Mouse (Mus musculus): ENCODE measurements around the gene Krtap1-5. TPM values are rescaled to one million over a fixed set of nuclear protein-coding genes. Genes with fewer than 3 reads are reported as not detected.
"Not testable (repeated sequence)": the region's sequence is repeated elsewhere in the genome, so short reads cannot be mapped to it uniquely, and the experiment has no call there.

Krtap1-5 gene
- total RNA-seq (2021) = not detected
- long read RNA-seq, experiment 1 = 0 reads
- long read RNA-seq, experiment 2 = 0 reads

- Histone ChIP-seq H3K4me3 (no peak within 1 kb of the TSS), H3K27ac (no peak within 1 kb of the TSS)
- no peak for TF ChIP-seq CTCF (conservative IDR thresholded peaks at IDR 0.05)
- DNase-seq (ENCODE audit: low spot score in 2 of 2) = no peak
These were observed at the start of gene Krtap1-5 for GRCm38 (mm10) chr11:99580636-99581035. Krtap1-5 (minus strand) TSS chr11:99581016.

DNA sequence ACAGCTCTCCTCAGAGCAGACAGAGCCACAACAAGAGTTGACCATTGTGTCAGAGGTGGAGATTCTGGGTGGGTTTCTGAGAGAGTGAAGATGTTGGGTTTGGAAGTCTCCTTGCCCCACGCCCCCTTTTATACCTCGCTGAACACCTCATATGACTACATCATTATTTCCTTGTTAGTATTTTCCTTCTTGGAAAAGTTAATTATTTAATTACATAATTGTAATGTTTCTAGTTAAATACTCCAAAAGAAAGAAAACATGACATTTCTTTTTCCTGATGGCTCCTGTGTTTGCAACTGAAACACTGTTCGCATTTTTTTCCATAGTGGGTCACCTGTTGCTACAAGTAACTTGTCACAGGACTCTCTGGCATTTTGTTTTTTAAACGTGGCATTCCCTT lies 47.3 kb upstream of the Krtap1-5 start, which contains the start of gene Krtap4-1:
Gene Krtap4-1, minus strand, starts transcription at position 101 of the 400 bp plus-strand sequence.
- no peak for DNase-seq (ENCODE audit: low spot score in 2 of 2)
- Histone ChIP-seq H3K4me3 (no peak within 1 kb of the TSS), H3K27ac (no peak within 1 kb of the TSS)
- no peak for TF ChIP-seq CTCF (conservative IDR thresholded peaks at IDR 0.05)

- no peak for DNase-seq (ENCODE audit: low spot score in 2 of 2)
- no peak within 1 kb of the TSS for H3K4me3 ChIP-seq
- no peak within 1 kb of the TSS for H3K27ac ChIP-seq
- no peak for TF ChIP-seq CTCF (conservative IDR thresholded peaks at IDR 0.05)
These were observed 39.5 kb upstream of the Krtap1-5 start, which contains the start of gene Gm11562 for GRCm38 (mm10) chr11:99620335-99620734. Gm11562 (minus strand) TSS chr11:99620435.

DNA sequence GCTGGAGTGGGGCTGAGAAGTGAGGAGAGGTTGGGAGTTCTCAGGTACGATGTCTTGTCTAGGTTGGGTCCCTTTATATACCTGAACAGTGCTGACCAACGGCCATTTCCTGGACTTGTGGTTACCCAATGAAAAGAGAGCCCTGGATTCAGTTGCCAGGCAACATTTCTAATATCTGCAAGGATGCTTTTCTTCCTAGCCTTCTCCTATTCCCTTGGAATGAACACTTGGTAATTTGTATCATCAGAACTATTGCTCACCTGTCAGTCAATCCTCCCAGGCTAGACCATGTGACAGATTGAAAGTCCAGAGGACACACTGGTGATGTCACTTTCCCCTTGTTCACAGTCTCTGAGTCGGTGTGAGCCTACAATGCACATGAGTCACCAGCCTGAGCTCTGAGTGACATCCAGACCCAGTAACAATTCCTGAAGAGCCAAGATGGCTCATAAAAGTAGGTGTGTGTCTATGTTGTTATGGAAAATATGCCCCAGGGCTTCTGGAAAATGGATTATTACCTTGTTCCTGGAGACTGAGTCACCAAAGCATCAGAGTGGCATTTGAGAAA lies 34.1 kb upstream of the Krtap1-5 start, which contains the start of gene Krtap2-4:
Gene Krtap2-4, minus strand, starts transcription at position 51 of the 568 bp plus-strand sequence.
- no peak for TF ChIP-seq CTCF (conservative IDR thresholded peaks at IDR 0.05)
- no peak for DNase-seq (ENCODE audit: low spot score in 2 of 2)

DNA sequence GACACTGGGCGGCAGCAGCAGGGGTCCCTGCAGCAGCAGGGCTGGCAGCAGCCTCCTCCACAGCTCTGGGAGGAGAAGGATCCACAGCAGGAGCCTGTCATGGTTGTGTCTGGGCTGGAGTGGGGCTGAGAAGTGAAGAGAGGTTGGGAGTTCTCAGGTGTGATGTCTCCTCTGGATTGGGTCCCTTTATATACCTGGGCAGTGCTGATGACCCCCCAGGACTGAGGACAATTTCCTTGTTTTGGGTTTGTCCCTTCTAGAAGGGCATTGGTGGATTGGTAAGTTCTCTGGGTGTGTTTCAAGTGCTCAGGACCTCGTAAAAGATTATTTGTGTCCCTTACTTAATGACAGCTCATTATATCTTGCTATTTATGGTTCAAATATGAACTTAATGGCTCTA lies 29.3 kb upstream of the Krtap1-5 start, which contains the start of gene Gm11937:
Gene Gm11937, minus strand, starts transcription at position 101 of the 400 bp plus-strand sequence.
- not testable (repeated sequence) for H3K4me3 ChIP-seq; DNase-seq (ENCODE audit: low spot score in 2 of 2)
- peak within 1 kb of the TSS; percentile 50 for H3K27ac ChIP-seq

More for the DNA sequence above, 34.1 kb upstream of the Krtap1-5 start, which contains the start of gene Krtap2-4:
- Histone ChIP-seq H3K27ac (no peak within 1 kb of the TSS), H3K4me3 (no peak within 1 kb of the TSS)

- peak; percentile 28 to 34 for DNase-seq (ENCODE audit: low spot score in 2 of 2)
- no peak for TF ChIP-seq CTCF (conservative IDR thresholded peaks at IDR 0.05)
- H3K4me3 ChIP-seq = no peak overlapping the region
- peak overlapping the region; percentile 50 for H3K27ac ChIP-seq
These were observed 28.3 kb upstream of the Krtap1-5 start for GRCm38 (mm10) chr11:99609126-99609525.

- not testable (repeated sequence) for DNase-seq (ENCODE audit: low spot score in 2 of 2); H3K4me3 ChIP-seq; H3K27ac ChIP-seq
These were observed 22.4 kb upstream of the Krtap1-5 start, which contains the start of gene Gm11938 for GRCm38 (mm10) chr11:99603208-99603607. Gm11938 (minus strand) TSS chr11:99603308.

- not testable (repeated sequence) for H3K4me3 ChIP-seq; H3K27ac ChIP-seq; DNase-seq (ENCODE audit: low spot score in 2 of 2)
These were observed 16.9 kb upstream of the Krtap1-5 start, which contains the start of gene Krtap9-3 for GRCm38 (mm10) chr11:99597742-99598141. Krtap9-3 (minus strand) TSS chr11:99598105.

DNA sequence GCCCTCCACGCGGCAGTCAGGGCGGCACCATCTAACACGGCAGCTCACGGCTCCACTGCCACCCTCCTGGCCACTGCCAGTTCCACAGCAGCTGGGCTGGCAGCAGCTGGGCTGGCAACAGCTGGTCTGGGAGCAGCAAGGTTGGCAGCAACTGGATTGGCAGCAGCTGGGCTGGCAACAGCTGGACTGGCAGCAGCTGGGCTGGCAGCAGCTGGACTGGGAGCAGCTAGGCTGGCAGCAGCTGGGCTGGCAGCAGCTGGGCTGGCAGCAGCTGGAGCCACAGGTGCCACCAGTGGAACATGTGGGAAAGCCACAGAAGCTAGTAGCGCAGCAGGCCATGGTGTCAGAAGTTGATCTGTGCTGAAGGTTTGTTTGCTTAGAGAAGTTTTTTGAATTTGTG lies 10.2 kb upstream of the Krtap1-5 start, which contains the start of gene Krtap1-3:
Gene Krtap1-3, minus strand, starts transcription at position 359 of the 400 bp plus-strand sequence.
- Histone ChIP-seq H3K27ac (no peak within 1 kb of the TSS), H3K4me3 (no peak within 1 kb of the TSS)
- no peak for DNase-seq (ENCODE audit: low spot score in 2 of 2)
- no peak for TF ChIP-seq CTCF (conservative IDR thresholded peaks at IDR 0.05)

GRCm38 (mm10) chr11:99585096-99585495 lies 4.3 kb upstream of the Krtap1-5 start:
- DNase-seq (ENCODE audit: low spot score in 2 of 2) = peak; percentile 59 to 64
- no peak for TF ChIP-seq CTCF (conservative IDR thresholded peaks at IDR 0.05)
- H3K27ac ChIP-seq = peak overlapping the region; percentile 82
- no peak overlapping the region for H3K4me3 ChIP-seq

DNA sequence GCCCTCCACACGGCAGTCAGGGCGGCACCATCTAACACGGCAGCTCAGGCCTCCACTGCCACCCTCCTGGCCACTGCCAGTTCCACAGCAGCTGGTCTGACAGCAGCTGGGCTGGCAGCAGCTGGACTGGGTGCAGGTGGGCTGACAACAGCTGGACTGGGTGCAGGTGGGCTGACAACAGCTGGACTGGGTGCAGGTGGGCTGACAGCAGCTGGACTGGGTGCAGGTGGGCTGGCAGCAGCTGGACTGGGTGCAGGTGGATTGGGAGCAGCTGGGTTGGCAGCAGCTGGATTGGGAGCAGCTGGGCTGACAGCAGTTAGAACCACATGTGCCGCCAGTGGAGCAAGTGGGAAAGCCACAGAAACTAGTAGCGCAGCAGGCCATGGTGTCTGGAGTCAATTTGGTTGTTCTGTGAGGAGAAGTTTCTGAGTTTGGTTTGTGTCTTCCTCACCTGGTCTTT lies 2.5 kb upstream of the Krtap1-5 start, which contains the start of gene Krtap1-4:
Gene Krtap1-4, minus strand, starts transcription at position 410 of the 460 bp plus-strand sequence.
- TF ChIP-seq CTCF (conservative IDR thresholded peaks at IDR 0.05) = no peak
- DNase-seq (ENCODE audit: low spot score in 2 of 2) = no peak
- H3K27ac ChIP-seq = peak within 1 kb of the TSS; percentile 82
- no peak within 1 kb of the TSS for H3K4me3 ChIP-seq

- no peak overlapping the region for H3K4me3 ChIP-seq
- TF ChIP-seq CTCF (conservative IDR thresholded peaks at IDR 0.05) = no peak
- no peak for DNase-seq (ENCODE audit: low spot score in 2 of 2)
These were observed 748 bp upstream of the Krtap1-5 start for GRCm38 (mm10) chr11:99581564-99581963.

DNA sequence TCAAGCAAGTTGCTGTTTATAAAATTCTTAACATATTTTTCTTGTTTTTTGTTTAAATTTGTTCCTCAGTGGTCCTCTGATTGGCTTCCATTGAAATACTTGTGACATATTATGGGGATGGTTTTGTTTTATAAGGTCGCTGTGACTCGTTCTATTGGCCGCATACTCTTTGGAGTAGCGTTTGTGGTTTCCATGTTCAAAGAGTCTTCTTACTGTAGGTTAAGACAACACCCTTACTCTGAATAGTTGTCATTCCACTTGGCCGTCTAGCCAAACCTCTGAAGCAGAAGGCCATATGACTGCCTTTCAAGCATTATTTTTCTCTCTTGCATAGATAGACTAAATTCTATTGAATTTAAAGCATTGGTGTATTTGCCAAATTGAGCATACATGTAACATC lies 235 bp upstream of the Krtap1-5 start:
- no peak for TF ChIP-seq CTCF (conservative IDR thresholded peaks at IDR 0.05)
- Histone ChIP-seq H3K27ac (no peak overlapping the region), H3K4me3 (no peak overlapping the region)
- DNase-seq (ENCODE audit: low spot score in 2 of 2) = no peak

More at GRCm38 (mm10) chr11:99581564-99581963, 748 bp upstream of the Krtap1-5 start:
- H3K27ac ChIP-seq = no peak overlapping the region

DNA sequence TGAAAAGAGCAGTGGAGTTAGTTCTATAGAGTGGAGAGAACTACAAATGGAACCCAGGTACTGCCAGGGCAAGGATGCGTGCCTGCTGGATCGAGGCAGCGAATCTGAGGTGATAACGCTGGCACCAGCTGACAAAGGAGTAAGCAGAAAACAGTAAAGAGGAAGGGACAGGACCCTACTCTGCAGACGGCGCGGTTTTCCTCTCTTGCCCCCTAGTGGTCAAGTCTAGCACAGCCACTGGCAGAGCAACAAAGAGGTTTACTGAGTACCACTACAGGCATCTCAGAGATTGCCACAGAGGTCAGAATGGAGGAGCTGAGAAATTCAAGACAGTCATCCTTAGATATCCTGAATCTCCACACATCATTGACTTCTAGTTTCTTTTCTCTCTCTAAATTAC lies 6.7 kb downstream of the Krtap1-5 start:
- TF ChIP-seq CTCF (conservative IDR thresholded peaks at IDR 0.05) = peak; percentile 97
- no peak overlapping the region for H3K4me3 ChIP-seq

More for the DNA sequence above, 6.7 kb downstream of the Krtap1-5 start:
- no peak overlapping the region for H3K27ac ChIP-seq
- peak; percentile 32 to 75 for DNase-seq (ENCODE audit: low spot score in 2 of 2)

Data from layer of hippocampus, adult 2 months (tissue).